Mouse (Mus musculus) layer of hippocampus, adult 11-12 months (tissue): Measurements from ENCODE around the gene Abcc6.
A peak's percentile ranks its signal among the peaks of the same experiment; 100 is the strongest.
"Not testable (repeated sequence)": the region's sequence is repeated elsewhere in the genome, so short reads cannot be mapped to it uniquely, and the experiment has no call there.

ENCODE experiments used
- DNase-seq: peaks from one replicate; pipeline ENCODE4 v3.0.0; 2022; ENCODE audit warnings: low spot score

Gene Abcc6

GRCm38 (mm10) chr7:46028681-46029080 is 1.4 kb downstream of the Abcc6 start:
- no peak for DNase-seq

DNA sequence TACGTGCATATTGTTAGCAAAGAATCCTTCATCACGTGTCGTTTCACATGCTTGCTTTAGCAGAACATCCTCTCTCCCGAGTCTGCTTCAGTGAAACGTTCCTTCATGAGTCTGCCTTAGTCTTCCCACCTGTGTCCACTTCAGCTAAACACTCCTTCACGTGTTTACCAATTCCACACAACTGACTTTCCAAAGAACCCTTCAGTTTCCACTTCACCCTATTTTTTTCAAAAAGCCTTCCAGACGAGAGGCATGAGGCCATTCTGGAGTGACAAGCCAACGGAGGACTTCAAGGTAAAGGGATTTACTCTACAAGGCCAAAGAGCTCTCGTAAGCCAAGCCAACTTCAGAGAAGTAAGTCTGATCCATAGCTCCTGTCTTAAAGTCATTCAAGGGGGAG is 4.7 kb downstream of the Abcc6 start:
- no peak for DNase-seq

DNA sequence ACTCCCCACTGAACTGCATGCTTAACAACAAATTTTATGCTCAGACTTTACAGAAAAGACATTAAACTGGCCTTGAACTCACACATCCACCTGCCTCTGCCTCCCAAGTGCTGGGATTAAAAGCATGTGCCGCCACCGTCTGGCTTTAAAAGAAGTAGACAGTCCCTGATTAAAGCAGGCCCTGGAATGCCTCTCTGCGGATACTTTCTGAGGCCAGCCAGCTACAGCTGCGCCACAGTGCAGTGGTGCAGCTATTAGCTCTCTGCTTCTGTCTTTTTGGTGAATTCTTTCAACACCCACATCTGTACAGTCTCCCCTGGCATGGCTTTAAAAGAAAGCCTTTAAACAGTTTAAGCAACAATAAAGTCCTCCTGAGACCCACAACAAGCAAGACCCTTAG is 8.2 kb downstream of the Abcc6 start:
- DNase-seq: no peak

DNA sequence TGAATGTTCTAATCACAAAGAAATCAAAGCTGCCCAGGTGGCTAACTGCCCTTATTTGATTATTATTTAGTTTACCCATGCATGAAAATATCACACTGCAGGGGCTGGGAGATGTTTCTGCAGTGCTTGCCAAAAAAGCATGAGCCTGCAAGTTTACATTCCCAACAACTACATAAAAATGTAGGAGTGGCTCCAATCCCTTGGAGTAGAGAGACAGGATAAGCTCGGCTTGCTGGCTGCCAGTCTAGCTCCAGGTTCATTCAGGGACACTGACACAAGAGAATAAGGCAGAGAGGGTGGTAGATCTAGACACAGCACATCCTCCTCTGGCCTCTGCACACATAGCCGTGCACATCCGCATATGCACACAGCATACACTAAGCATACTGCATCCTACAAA is 10.5 kb downstream of the Abcc6 start:
- no peak for DNase-seq

GRCm38 (mm10) chr7:46013266-46014010 is 16.7 kb downstream of the Abcc6 start:
- peak; percentile 26 for DNase-seq

GRCm38 (mm10) chr7:46012121-46012520 is 18.0 kb downstream of the Abcc6 start:
- DNase-seq: no peak

DNA sequence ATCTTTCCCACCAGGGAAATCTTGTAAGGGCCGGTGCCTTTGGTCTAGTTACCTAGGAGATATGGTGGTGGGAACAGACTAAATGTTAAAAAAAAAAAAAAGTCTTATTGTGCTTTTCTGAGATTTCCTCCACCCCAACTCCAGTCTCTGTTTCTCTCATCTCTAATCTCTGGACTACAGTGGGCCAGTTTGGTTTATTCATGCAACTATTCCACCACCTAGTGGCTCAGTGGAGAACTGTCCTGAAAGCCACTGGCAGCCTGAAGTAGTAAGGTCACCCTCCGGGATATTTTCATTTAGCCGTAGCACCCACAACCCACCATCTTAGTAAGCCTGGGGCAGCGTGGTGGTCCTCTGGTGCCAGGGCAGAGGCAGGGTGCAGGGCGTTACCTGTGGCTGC is 20.5 kb downstream of the Abcc6 start:
- DNase-seq: peak; percentile 82

DNA sequence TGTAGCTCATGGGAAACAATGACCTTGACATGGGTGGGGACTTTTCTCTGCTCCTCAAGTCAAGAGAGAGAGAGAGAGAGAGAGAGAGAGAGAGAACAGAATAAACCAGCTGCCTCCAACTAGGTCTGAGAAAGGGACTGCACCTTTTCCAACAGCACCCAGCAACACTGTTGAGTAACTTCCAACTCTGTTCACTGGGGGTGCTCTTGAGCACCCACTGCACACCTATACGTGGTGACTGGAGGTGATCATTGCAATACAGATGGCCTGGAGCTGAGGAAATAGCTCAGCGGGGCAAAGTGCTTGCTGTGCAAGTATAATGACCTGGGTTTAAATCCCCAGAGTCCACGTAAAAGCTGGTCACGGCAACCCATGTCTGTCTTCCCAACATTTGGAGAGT is 27.4 kb downstream of the Abcc6 start:
- DNase-seq: no peak

GRCm38 (mm10) chr7:46000577-46000976 is 29.5 kb downstream of the Abcc6 start:
- DNase-seq: no peak

DNA sequence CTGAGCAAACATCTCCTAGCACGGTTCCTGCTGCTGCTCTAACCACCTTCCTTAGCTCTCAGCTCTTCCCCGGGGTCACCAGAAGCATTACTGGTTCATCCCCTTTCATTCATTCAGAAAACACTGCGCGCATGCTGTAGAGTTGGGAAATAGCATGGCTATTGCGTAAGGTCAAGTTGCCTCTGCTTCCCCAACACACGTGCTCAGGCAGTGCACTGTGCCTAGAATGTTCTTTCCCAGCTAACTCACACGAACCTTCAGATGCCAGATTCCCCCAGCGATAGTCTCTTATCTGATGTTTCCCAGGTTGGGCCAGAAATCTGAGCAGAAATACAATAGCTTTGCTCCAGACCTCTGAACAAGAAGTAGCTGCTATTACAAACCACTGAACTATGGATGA is 37.6 kb downstream of the Abcc6 start:
- DNase-seq: no peak

- no peak for DNase-seq
Observed at GRCm38 (mm10) chr7:45988344-45988743, 41.8 kb downstream of the Abcc6 start.

GRCm38 (mm10) chr7:45986893-45987292 is 43.2 kb downstream of the Abcc6 start:
- DNase-seq: no peak

GRCm38 (mm10) chr7:45981612-45982011 is 48.5 kb downstream of the Abcc6 start:
- DNase-seq: peak; percentile 42

- DNase-seq: no peak
Observed at GRCm38 (mm10) chr7:45974512-45974911, 55.6 kb downstream of the Abcc6 start.

- no peak for DNase-seq
Observed at GRCm38 (mm10) chr7:45974103-45974502, 56.0 kb downstream of the Abcc6 start.

DNA sequence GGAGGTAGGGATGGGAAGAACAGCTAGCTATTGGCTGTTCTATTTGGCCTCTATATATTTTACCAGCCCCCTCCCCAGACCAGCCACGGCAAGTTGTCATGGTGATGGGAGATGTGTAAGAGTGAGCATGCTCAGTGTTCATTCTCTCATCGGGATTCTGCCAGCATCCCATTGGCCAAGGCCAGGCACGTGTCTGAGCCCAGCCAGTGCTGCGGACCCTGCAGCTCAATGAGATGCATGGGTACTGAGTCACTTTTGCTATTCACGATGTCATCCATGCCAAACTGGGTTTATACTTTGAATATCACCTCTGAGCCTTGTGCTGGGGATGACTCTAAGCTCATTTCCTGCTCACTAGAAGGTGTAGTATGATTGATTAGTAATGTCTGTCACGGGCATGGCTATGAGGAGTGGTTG is 56.8 kb downstream of the Abcc6 start:
- no peak for DNase-seq

- DNase-seq: no peak
Observed at GRCm38 (mm10) chr7:45971831-45972723, 58.0 kb downstream of the Abcc6 start.

DNA sequence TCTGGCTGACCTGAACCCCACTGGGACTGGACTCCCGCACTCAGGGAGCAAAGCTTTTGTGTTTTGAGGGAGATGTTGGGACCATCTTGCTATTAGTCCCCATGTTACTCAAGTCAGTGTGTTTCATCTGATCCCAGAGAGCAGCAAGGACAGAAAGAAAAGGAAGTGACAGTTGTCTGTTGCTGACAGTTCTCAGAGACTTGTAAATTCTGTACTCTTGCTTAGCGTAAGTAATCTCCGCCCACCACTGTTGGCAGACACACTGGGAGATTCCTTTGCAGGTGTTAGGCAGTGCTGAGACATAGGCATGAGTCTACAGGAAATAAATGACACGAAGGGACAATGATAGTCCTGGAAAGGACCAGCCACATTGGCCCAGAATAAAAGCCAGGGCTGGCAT is 73.5 kb downstream of the Abcc6 start:
- DNase-seq: no peak

- DNase-seq: no peak
Observed at GRCm38 (mm10) chr7:45949061-45949460, 81.0 kb downstream of the Abcc6 start.

DNA sequence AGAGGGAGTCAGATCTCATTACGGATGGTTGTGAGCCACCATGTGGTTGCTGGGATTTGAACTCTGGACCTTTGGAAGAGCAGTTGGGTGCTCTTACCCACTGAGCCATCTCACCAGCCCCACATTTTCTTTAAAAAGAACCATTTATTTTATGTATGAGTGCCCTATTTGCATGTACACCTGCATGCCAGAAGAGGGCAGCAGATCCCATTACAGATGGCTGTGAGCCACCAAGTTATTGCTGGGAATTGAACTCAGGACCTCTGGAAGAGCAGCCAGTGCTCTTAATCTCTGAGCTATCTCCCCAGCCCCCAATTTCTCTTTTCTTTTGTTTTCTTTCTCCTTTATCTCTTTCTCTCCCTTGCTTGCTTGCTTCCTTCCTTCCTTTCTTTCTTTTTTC is 86.8 kb downstream of the Abcc6 start:
- DNase-seq: not testable (repeated sequence)

GRCm38 (mm10) chr7:45941986-45942385 is 88.1 kb downstream of the Abcc6 start:
- DNase-seq: no peak

DNA sequence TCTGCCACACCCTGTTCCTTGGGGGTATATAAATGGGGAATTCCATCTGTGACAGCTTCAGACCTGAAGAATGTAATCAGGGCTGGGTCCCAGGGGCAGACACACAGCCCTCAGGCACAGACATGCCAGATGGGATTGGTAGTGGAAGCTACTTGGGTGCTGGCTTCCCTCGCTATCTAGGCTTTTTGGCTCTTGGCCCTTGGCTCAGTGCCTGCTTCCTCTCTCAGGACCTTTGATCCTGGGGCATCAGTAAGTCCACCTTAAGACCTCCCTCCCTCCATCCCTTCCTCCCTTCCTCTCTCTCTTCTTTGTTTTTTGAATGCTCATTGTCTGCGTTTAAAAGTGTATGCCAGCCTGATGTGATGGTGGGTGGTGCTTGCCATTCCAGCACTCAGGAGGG is 90.3 kb downstream of the Abcc6 start:
- DNase-seq: no peak

DNA sequence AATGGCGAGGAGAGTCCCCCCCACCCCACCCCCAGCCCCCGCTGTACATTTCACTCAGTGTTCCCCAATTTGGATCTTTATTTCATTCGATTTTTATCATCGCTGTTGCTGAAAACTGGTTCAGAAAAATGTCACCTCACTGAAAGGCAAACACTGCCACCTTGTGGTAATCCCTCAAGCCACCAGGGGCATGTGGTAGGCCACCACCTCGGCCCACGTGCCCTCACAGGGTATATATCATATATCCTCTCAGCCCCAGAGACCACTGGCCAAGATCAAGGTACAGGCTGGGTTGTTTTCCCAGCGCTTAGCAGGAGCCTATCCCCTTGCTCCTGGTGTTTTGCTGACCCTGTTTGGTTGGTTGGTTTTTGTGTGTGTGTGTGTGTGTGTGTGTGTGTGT is 95.0 kb downstream of the Abcc6 start:
- peak; percentile 71 for DNase-seq
